8 mouse cellular contexts compared by ENCODE assay signal in genomic region chr5:110652719-110653648, GRCm38 (mm10). TPM values are rescaled to one million over a fixed set of nuclear protein-coding genes. Genes with fewer than 3 reads are reported as not detected.
DNase-seq lines count a peak whose midpoint lies in the region; ATAC-seq and TF ChIP-seq lines count a peak whose summit lies in the region.

Gene Noc4l (minus strand): TSS chr5:110653417.
Gene Ddx51 (plus strand): TSS chr5:110653451.

- ATAC-seq in erythroid progenitor cell, adult 5-6 weeks (replicated peaks; ENCODE audit: low FRiP score, poor library complexity, severe bottlenecking), result peak; percentile 82
- peak; percentile 83 for ATAC-seq in heart, embryonic 12.5 days (ENCODE audit: insufficient number of reproducible peaks, low FRiP score)
- peak; percentile 89 for ATAC-seq in kidney, postnatal 0 days (replicated peaks; ENCODE audit: low FRiP score, low read depth)
- ATAC-seq in liver, embryonic 11.5 days (replicated peaks; ENCODE audit: low FRiP score), result peak; percentile 81
- peak; percentile 87 for ATAC-seq in stomach, embryonic 14.5 days (ENCODE audit: insufficient number of reproducible peaks, insufficient read depth, low FRiP score, low read depth)

- no peaks in the 10 kb centered on the region for H3K27me3 ChIP-seq in heart, embryonic 12.5 days (replicated peaks)
- no peaks in the 10 kb centered on the region for H3K27me3 ChIP-seq in kidney, postnatal 0 days (ENCODE audit: insufficient read depth, low read length)
- no peaks in the 10 kb centered on the region for H3K27me3 ChIP-seq in liver, embryonic 11.5 days (replicated peaks; ENCODE audit: control insufficient read depth, insufficient read depth, low read length)
- no peaks in the 10 kb centered on the region for H3K27me3 ChIP-seq in stomach, embryonic 14.5 days (ENCODE audit: control insufficient read depth, insufficient read depth, low read length)

- peak within 1 kb of the TSS; percentile 96 for H3K4me3 ChIP-seq in heart, embryonic 12.5 days
- H3K4me3 ChIP-seq in kidney, postnatal 0 days (replicated peaks; ENCODE audit: low read depth, low read length), result peak within 1 kb of the TSS; percentile 99
- peak within 1 kb of the TSS; percentile 88 for H3K4me3 ChIP-seq in liver, embryonic 11.5 days (ENCODE audit: low read depth, low read length)
- H3K4me3 ChIP-seq in stomach, embryonic 14.5 days (ENCODE audit: low read depth, low read length), result peak within 1 kb of the TSS; percentile 93

- no peaks in the 10 kb centered on the region for H3K9me3 ChIP-seq in heart, embryonic 12.5 days (replicated peaks)
- no peaks in the 10 kb centered on the region for H3K9me3 ChIP-seq in kidney, postnatal 0 days (replicated peaks; ENCODE audit: low read length)
- H3K9me3 ChIP-seq in liver, embryonic 11.5 days (ENCODE audit: control insufficient read depth, low read length), result no peaks in the 10 kb centered on the region
- H3K9me3 ChIP-seq in stomach, embryonic 14.5 days (ENCODE audit: control insufficient read depth, low read depth, low read length), result no peaks in the 10 kb centered on the region

- peak within 1 kb of the TSS; percentile 96 for H3K4me2 ChIP-seq in heart, embryonic 12.5 days
- peak within 1 kb of the TSS; percentile 95 for H3K4me2 ChIP-seq in kidney, postnatal 0 days (ENCODE audit: low read length)
- H3K4me2 ChIP-seq in liver, embryonic 11.5 days, result peak within 1 kb of the TSS; percentile 85
- peak within 1 kb of the TSS; percentile 87 for H3K4me2 ChIP-seq in stomach, embryonic 14.5 days (replicated peaks; ENCODE audit: low read depth, low read length)

- peak within 1 kb of the TSS; percentile 84 for H3K9ac ChIP-seq in heart, embryonic 12.5 days
- peak within 1 kb of the TSS; percentile 93 for H3K9ac ChIP-seq in kidney, postnatal 0 days (ENCODE audit: low read depth, low read length)
- peak within 1 kb of the TSS; percentile 87 for H3K9ac ChIP-seq in liver, embryonic 11.5 days (ENCODE audit: low read depth, low read length)
- H3K9ac ChIP-seq in stomach, embryonic 14.5 days (replicated peaks; ENCODE audit: low read depth, low read length), result peak within 1 kb of the TSS; percentile 77

- peaks cover 16% of the 10 kb centered on the region for H3K4me1 ChIP-seq in heart, embryonic 12.5 days (replicated peaks)
- peaks cover 7% of the 10 kb centered on the region; the same call in 1 of the 2 replicates for H3K4me1 ChIP-seq in kidney, postnatal 0 days (replicated peaks; ENCODE audit: insufficient read depth, low read length)
- H3K4me1 ChIP-seq in liver, embryonic 11.5 days (replicated peaks; ENCODE audit: control insufficient read depth, insufficient read depth, low read length), result peaks cover 16% of the 10 kb centered on the region
- H3K4me1 ChIP-seq in stomach, embryonic 14.5 days (ENCODE audit: control insufficient read depth, insufficient read depth, low read length), result peaks cover 10% of the 10 kb centered on the region; the same call in 1 of the 2 replicates

- peak; percentile 96 for DNase-seq in CD4-positive helper T cell, adult 2 months (ENCODE audit: low read depth, low spot score)
- peak; percentile 80 for DNase-seq in brain, embryonic 18.5 days (ENCODE audit: low read depth, low spot score)
- peak; percentile 95 for DNase-seq in kidney, postnatal 0 days (ENCODE audit: low spot score)
- peak; percentile 97 for DNase-seq in liver, embryonic 11.5 days (ENCODE audit: low spot score)
- DNase-seq in naive thymus-derived CD4-positive, alpha-beta T cell, adult 2 months (ENCODE audit: low read depth), result peak; percentile 97

- peaks cover 72% of the 10 kb centered on the region for H3K36me3 ChIP-seq in heart, embryonic 12.5 days
- H3K36me3 ChIP-seq in kidney, postnatal 0 days (ENCODE audit: insufficient read depth, low read length), result peaks cover 54% of the 10 kb centered on the region
- H3K36me3 ChIP-seq in liver, embryonic 11.5 days (ENCODE audit: control insufficient read depth, insufficient read depth, low read length), result peaks cover 66% of the 10 kb centered on the region
- peaks cover 64% of the 10 kb centered on the region for H3K36me3 ChIP-seq in stomach, embryonic 14.5 days (ENCODE audit: control insufficient read depth, insufficient read depth, low read length)

- H3K27ac ChIP-seq in heart, embryonic 12.5 days (ENCODE audit: poor library complexity, severe bottlenecking), result no peak within 1 kb of the TSS
- H3K27ac ChIP-seq in kidney, postnatal 0 days, result peak within 1 kb of the TSS; percentile 50; the same call in 1 of the 2 replicates
- peak within 1 kb of the TSS; percentile 46; the same call in 1 of the 2 replicates for H3K27ac ChIP-seq in liver, embryonic 11.5 days (ENCODE audit: low read depth, low read length)
- 0 out of 2 replicates have a peak within 1 kb of the TSS, but pooled peaks have one; percentile 6 for H3K27ac ChIP-seq in stomach, embryonic 14.5 days (ENCODE audit: low read length)

- no peak; the same call in 1 of the 2 replicates for TF ChIP-seq CTCF in kidney, postnatal 0 days (IDR thresholded peaks at IDR 0.05; ENCODE audit: low read depth)

- WGBS in heart, embryonic 12.5 days, result under 1% methylated on average over 91 of the region's 91 CpGs
- under 1% methylated on average over 91 of the region's 91 CpGs for WGBS in kidney, postnatal 0 days
- WGBS in liver, embryonic 11.5 days, result under 1% methylated on average over 91 of the region's 91 CpGs
- WGBS in stomach, embryonic 14.5 days, result 1% methylated on average over 87 of the region's 91 CpGs

RNA-seq across cellular contexts. Expression of gene Noc4l, which starts in this region (rescaled TPM):
- total RNA-seq in erythroid progenitor cell, adult 5-6 weeks (2015; ENCODE audit: low replicate concordance), result 12.2 and 18.4 TPM in 2 replicates
- total RNA-seq in erythroid progenitor cell, adult 5-6 weeks (2017; ENCODE audit: low replicate concordance), result 3.3 TPM in 2 replicates
- 34.0 and 35.7 TPM in 2 replicates for polyA plus RNA-seq in heart, embryonic 12.5 days (2016; fragmentation: Nextera tagmentation; extraction: Ambion mirVana)
- 33.8 and 37.1 TPM in 2 replicates for polyA plus RNA-seq in kidney, postnatal 0 days (2015; fragmentation: Nextera tagmentation; extraction: Ambion mirVana)
- 128 and 131 TPM in 2 replicates for polyA plus RNA-seq in liver, embryonic 11.5 days (2014; fragmentation: Nextera tagmentation; extraction: Ambion mirVana)
- polyA plus RNA-seq in stomach, embryonic 14.5 days (2014; fragmentation: Nextera tagmentation; extraction: Ambion mirVana), result 47.8 and 49.7 TPM in 2 replicates

RNA-seq across cellular contexts. Expression of gene Ddx51, which starts in this region (rescaled TPM):
- total RNA-seq in erythroid progenitor cell, adult 5-6 weeks (2015; ENCODE audit: low replicate concordance), result 1.4 and 3.4 TPM in 2 replicates
- 2.8 TPM in 1 of 2 replicates, not detected in the other for total RNA-seq in erythroid progenitor cell, adult 5-6 weeks (2017; ENCODE audit: low replicate concordance)
- polyA plus RNA-seq in heart, embryonic 12.5 days (2016; fragmentation: Nextera tagmentation; extraction: Ambion mirVana), result 20.6 and 24.1 TPM in 2 replicates
- 14.2 and 15.6 TPM in 2 replicates for polyA plus RNA-seq in kidney, postnatal 0 days (2015; fragmentation: Nextera tagmentation; extraction: Ambion mirVana)
- 37.1 and 44.6 TPM in 2 replicates for polyA plus RNA-seq in liver, embryonic 11.5 days (2014; fragmentation: Nextera tagmentation; extraction: Ambion mirVana)
- polyA plus RNA-seq in stomach, embryonic 14.5 days (2014; fragmentation: Nextera tagmentation; extraction: Ambion mirVana), result 19.4 and 26.1 TPM in 2 replicates
